Mouse (Mus musculus): ENCODE results near the gene Dtnbp1. TPM values are rescaled to one million over a fixed set of nuclear protein-coding genes. Genes with fewer than 3 reads are reported as not detected.

The Dtnbp1 gene
- polyA plus RNA-seq, 1 experiment from 2014 or later = 129 TPM

- DNase-seq (ENCODE audit: low spot score) (no peak), ATAC-seq (ENCODE audit: low FRiP score) (no peak)
- Histone ChIP-seq H3K4me1 (replicated peaks; ENCODE audit: control insufficient read depth, insufficient read depth, low read length) (peaks cover 6% of the 10 kb centered on the region; the same call in 1 of the 2 replicates), H3K27me3 (ENCODE audit: control insufficient read depth, insufficient read depth, low read length) (no peaks in the 10 kb centered on the region), H3K36me3 (replicated peaks; ENCODE audit: control insufficient read depth, insufficient read depth) (peaks cover 75% of the 10 kb centered on the region), H3K9me3 (ENCODE audit: control insufficient read depth, low read length) (no peaks in the 10 kb centered on the region), H3K4me3 (replicated peaks; ENCODE audit: low read length) (no peak overlapping the region), H3K9ac (no peak overlapping the region), H3K27ac (no peak overlapping the region), H3K4me2 (replicated peaks) (no peak overlapping the region)
- 58% methylated on average over 1 of the region's 1 CpGs for WGBS
Observed at GRCm38 (mm10) chr13:44904271-44904670, 97.7 kb downstream of the Dtnbp1 start.

- no peak for DNase-seq (ENCODE audit: low spot score)
- Histone ChIP-seq H3K36me3 (replicated peaks; ENCODE audit: control insufficient read depth, insufficient read depth) (peaks cover 75% of the 10 kb centered on the region), H3K4me1 (replicated peaks; ENCODE audit: control insufficient read depth, insufficient read depth, low read length) (0 out of 2 replicates have a peak, but pooled peaks cover 6% of the 10 kb centered on the region), H3K27ac (no peak overlapping the region), H3K27me3 (ENCODE audit: control insufficient read depth, insufficient read depth, low read length) (no peaks in the 10 kb centered on the region), H3K9ac (no peak overlapping the region), H3K9me3 (ENCODE audit: control insufficient read depth, low read length) (no peaks in the 10 kb centered on the region), H3K4me2 (replicated peaks) (no peak overlapping the region), H3K4me3 (replicated peaks; ENCODE audit: low read length) (no peak overlapping the region)
- no peak for ATAC-seq (ENCODE audit: low FRiP score)
Observed at GRCm38 (mm10) chr13:44903416-44903815, 98.5 kb downstream of the Dtnbp1 start.

GRCm38 (mm10) chr13:44902299-44902698 is 99.6 kb downstream of the Dtnbp1 start:
- Histone ChIP-seq H3K4me3 (replicated peaks; ENCODE audit: low read length) (no peak overlapping the region), H3K9ac (no peak overlapping the region), H3K27me3 (ENCODE audit: control insufficient read depth, insufficient read depth, low read length) (no peaks in the 10 kb centered on the region), H3K4me2 (replicated peaks) (no peak overlapping the region), H3K4me1 (replicated peaks; ENCODE audit: control insufficient read depth, insufficient read depth, low read length) (0 out of 2 replicates have a peak, but pooled peaks cover 1% of the 10 kb centered on the region), H3K27ac (no peak overlapping the region), H3K9me3 (ENCODE audit: control insufficient read depth, low read length) (no peaks in the 10 kb centered on the region), H3K36me3 (replicated peaks; ENCODE audit: control insufficient read depth, insufficient read depth) (peaks cover 75% of the 10 kb centered on the region)
- ATAC-seq (ENCODE audit: low FRiP score) (no peak), DNase-seq (ENCODE audit: low spot score) (no peak)
- WGBS = 95% methylated on average over 6 of the region's 6 CpGs

- Histone ChIP-seq H3K9ac (no peak overlapping the region), H3K27ac (no peak overlapping the region), H3K4me2 (replicated peaks) (no peak overlapping the region), H3K27me3 (ENCODE audit: control insufficient read depth, insufficient read depth, low read length) (no peaks in the 10 kb centered on the region), H3K36me3 (replicated peaks; ENCODE audit: control insufficient read depth, insufficient read depth) (peaks cover 45% of the 10 kb centered on the region), H3K4me3 (replicated peaks; ENCODE audit: low read length) (no peak overlapping the region), H3K9me3 (ENCODE audit: control insufficient read depth, low read length) (no peaks in the 10 kb centered on the region), H3K4me1 (replicated peaks; ENCODE audit: control insufficient read depth, insufficient read depth, low read length) (0 out of 2 replicates have a peak, but pooled peaks cover 4% of the 10 kb centered on the region)
- ATAC-seq (ENCODE audit: low FRiP score) = no peak
- DNase-seq (ENCODE audit: low spot score) = no peak
- WGBS = 93% methylated on average over 12 of the region's 12 CpGs
Observed at GRCm38 (mm10) chr13:44896211-44896610, 105.7 kb downstream of the Dtnbp1 start.

GRCm38 (mm10) chr13:44891813-44892730 is 109.9 kb downstream of the Dtnbp1 start:
- no peak for DNase-seq (ENCODE audit: low spot score)
- 55% methylated on average over 5 of the region's 5 CpGs for WGBS

GRCm38 (mm10) chr13:44890612-44891011 is 111.3 kb downstream of the Dtnbp1 start:
- no peak for ATAC-seq (ENCODE audit: low FRiP score)
- no peak overlapping the region for H3K27ac ChIP-seq
- peaks cover 4% of the 10 kb centered on the region; the same call in 1 of the 2 replicates for H3K4me1 ChIP-seq (replicated peaks; ENCODE audit: control insufficient read depth, insufficient read depth, low read length)
- H3K4me2 ChIP-seq (replicated peaks) = no peak overlapping the region
- peaks cover 12% of the 10 kb centered on the region for H3K36me3 ChIP-seq (replicated peaks; ENCODE audit: control insufficient read depth, insufficient read depth)
- no peaks in the 10 kb centered on the region for H3K9me3 ChIP-seq (ENCODE audit: control insufficient read depth, low read length)
- H3K9ac ChIP-seq = no peak overlapping the region
- 64% methylated on average over 2 of the region's 2 CpGs for WGBS
- H3K27me3 ChIP-seq (ENCODE audit: control insufficient read depth, insufficient read depth, low read length) = no peaks in the 10 kb centered on the region
- no peak for DNase-seq (ENCODE audit: low spot score)
- no peak overlapping the region for H3K4me3 ChIP-seq (replicated peaks; ENCODE audit: low read length)

More at GRCm38 (mm10) chr13:44891813-44892730, 109.9 kb downstream of the Dtnbp1 start:
- Histone ChIP-seq H3K4me3 (replicated peaks; ENCODE audit: low read length) (no peak overlapping the region), H3K4me2 (replicated peaks) (no peak overlapping the region), H3K27ac (no peak overlapping the region), H3K9me3 (ENCODE audit: control insufficient read depth, low read length) (no peaks in the 10 kb centered on the region), H3K36me3 (replicated peaks; ENCODE audit: control insufficient read depth, insufficient read depth) (peaks cover 18% of the 10 kb centered on the region), H3K4me1 (replicated peaks; ENCODE audit: control insufficient read depth, insufficient read depth, low read length) (peaks cover 4% of the 10 kb centered on the region; the same call in 1 of the 2 replicates), H3K27me3 (ENCODE audit: control insufficient read depth, insufficient read depth, low read length) (no peaks in the 10 kb centered on the region), H3K9ac (no peak overlapping the region)
- no peak for ATAC-seq (ENCODE audit: low FRiP score)

- no peak for ATAC-seq (ENCODE audit: low FRiP score)
- Histone ChIP-seq H3K27ac (no peak overlapping the region), H3K4me2 (replicated peaks) (no peak overlapping the region)
Observed at GRCm38 (mm10) chr13:44886221-44886620, 115.7 kb downstream of the Dtnbp1 start.

GRCm38 (mm10) chr13:44881001-44881400 is 120.9 kb downstream of the Dtnbp1 start:
- H3K36me3 ChIP-seq (replicated peaks; ENCODE audit: control insufficient read depth, insufficient read depth) = peaks cover 15% of the 10 kb centered on the region
- H3K4me1 ChIP-seq (replicated peaks; ENCODE audit: control insufficient read depth, insufficient read depth, low read length) = peaks cover 21% of the 10 kb centered on the region
- H3K4me2 ChIP-seq (replicated peaks) = no peak overlapping the region
- H3K9me3 ChIP-seq (ENCODE audit: control insufficient read depth, low read length) = no peaks in the 10 kb centered on the region
- DNase-seq (ENCODE audit: low spot score) (no peak), ATAC-seq (ENCODE audit: low FRiP score) (no peak)
- no peak overlapping the region for H3K27ac ChIP-seq
- 90% methylated on average over 4 of the region's 4 CpGs for WGBS
- H3K4me3 ChIP-seq (replicated peaks; ENCODE audit: low read length) = no peak overlapping the region
- no peaks in the 10 kb centered on the region for H3K27me3 ChIP-seq (ENCODE audit: control insufficient read depth, insufficient read depth, low read length)
- no peak overlapping the region for H3K9ac ChIP-seq

More at GRCm38 (mm10) chr13:44886221-44886620, 115.7 kb downstream of the Dtnbp1 start:
- WGBS = 95% methylated on average over 2 of the region's 2 CpGs
- no peaks in the 10 kb centered on the region for H3K27me3 ChIP-seq (ENCODE audit: control insufficient read depth, insufficient read depth, low read length)
- DNase-seq (ENCODE audit: low spot score) = no peak
- no peaks in the 10 kb centered on the region for H3K9me3 ChIP-seq (ENCODE audit: control insufficient read depth, low read length)
- peaks cover 19% of the 10 kb centered on the region for H3K36me3 ChIP-seq (replicated peaks; ENCODE audit: control insufficient read depth, insufficient read depth)
- H3K9ac ChIP-seq = no peak overlapping the region
- H3K4me1 ChIP-seq (replicated peaks; ENCODE audit: control insufficient read depth, insufficient read depth, low read length) = no peaks in the 10 kb centered on the region; the same call in 1 of the 2 replicates
- no peak overlapping the region for H3K4me3 ChIP-seq (replicated peaks; ENCODE audit: low read length)

GRCm38 (mm10) chr13:44876799-44877198 is 125.1 kb downstream of the Dtnbp1 start:
- Histone ChIP-seq H3K4me1 (replicated peaks; ENCODE audit: control insufficient read depth, insufficient read depth, low read length) (peaks cover 24% of the 10 kb centered on the region), H3K9ac (no peak overlapping the region), H3K27me3 (ENCODE audit: control insufficient read depth, insufficient read depth, low read length) (no peaks in the 10 kb centered on the region), H3K4me3 (replicated peaks; ENCODE audit: low read length) (no peak overlapping the region), H3K27ac (no peak overlapping the region), H3K4me2 (replicated peaks) (no peak overlapping the region), H3K36me3 (replicated peaks; ENCODE audit: control insufficient read depth, insufficient read depth) (peaks cover 7% of the 10 kb centered on the region), H3K9me3 (ENCODE audit: control insufficient read depth, low read length) (no peaks in the 10 kb centered on the region)
- ATAC-seq (ENCODE audit: low FRiP score) (no peak), DNase-seq (ENCODE audit: low spot score) (no peak)
- WGBS = 61% methylated on average over 2 of the region's 2 CpGs
